Mouse (Mus musculus) ES-Bruce4 (cell line): ENCODE results near the gene Ropn1l.

Source experiments
- CTCF ChIP-seq: IDR thresholded peaks from one replicate; pipeline ENCODE4 v1.8.1; 2011; ENCODE audit warnings: low read depth, low read length
- EP300 ChIP-seq: IDR thresholded peaks from 2 replicates; pipeline ENCODE4 v1.6.1; 2011; ENCODE audit warnings: low read depth, low read length; ENCODE audit not compliant: insufficient read depth

GRCm38 (mm10) chr15:31430014-31430413, 23.5 kb downstream of the Ropn1l start:
- TF ChIP-seq EP300 (no peak), CTCF (no peak)
